Mouse (Mus musculus) midbrain, embryonic 14.5 days (tissue): ENCODE measurements at regions not wholly inside any gene's neighbourhood (a gene's known extent, or its start where the extent isn't known, plus 50 kb on each side); places are given as distances from the start of the nearest gene placed in this dataset.

ENCODE experiments used
- ATAC-seq: fragments of 200-750 bp; cut with Nextera tagmentation; 2 replicates; pipeline ENCODE4 v1.8.0; 2017; ENCODE audit warnings: moderate number of reproducible peaks, moderate library complexity; ENCODE audit not compliant: low FRiP score, low TSS enrichment
- DNase-seq: peaks from one replicate; pipeline ENCODE4 v3.0.0-alpha.2; 2015
- H3K27ac ChIP-seq: fragments of 300-500 bp; sonication (generic); replicated peaks from 2 replicates; pipeline ENCODE4 v1.5.1; 2014; ENCODE audit warnings: mild to moderate bottlenecking, low read depth, low read length, moderate library complexity
- H3K27me3 ChIP-seq: fragments of 300-500 bp; sonication (generic); 2 replicates; pipeline ENCODE4 v1.6.1; 2014; ENCODE audit warnings: low read length, control low read depth, mixed read lengths; ENCODE audit not compliant: control insufficient read depth, insufficient read depth
- H3K36me3 ChIP-seq: fragments of 300-500 bp; sonication (generic); 2 replicates; pipeline ENCODE4 v1.6.1; 2014; ENCODE audit warnings: low read length, control low read depth; ENCODE audit not compliant: control insufficient read depth, insufficient read depth
- H3K4me1 ChIP-seq: fragments of 300-500 bp; sonication (generic); 2 replicates; pipeline ENCODE4 v1.6.1; 2014; ENCODE audit warnings: mild to moderate bottlenecking, antibody characterized with exemption, low read length, control low read depth; ENCODE audit not compliant: control insufficient read depth, insufficient read depth
- H3K4me2 ChIP-seq: fragments of 300-500 bp; sonication (generic); 2 replicates; pipeline ENCODE4 v1.6.1; 2014; ENCODE audit warnings: mild to moderate bottlenecking, low read length, moderate library complexity
- H3K4me3 ChIP-seq: fragments of 300-500 bp; sonication (generic); replicated peaks from 2 replicates; pipeline ENCODE4 v1.5.1; 2014; ENCODE audit warnings: low read depth, low read length
- H3K9ac ChIP-seq: fragments of 300-500 bp; sonication (generic); replicated peaks from 2 replicates; pipeline ENCODE4 v1.6.1; 2014; ENCODE audit warnings: mild to moderate bottlenecking, low read length, moderate library complexity
- H3K9me3 ChIP-seq: fragments of 300-500 bp; sonication (generic); 2 replicates; pipeline ENCODE4 v1.6.1; 2016; ENCODE audit warnings: low read length, control low read depth, mixed read lengths; ENCODE audit not compliant: control insufficient read depth
- WGBS: fragments of 180-500 bp; shearing (Covaris S2); extraction: QIAGEN DNeasy Blood & Tissue Kit; methylation state at CpG from one replicate; pipeline ENCODE4 v1.1.7; 2014; 5-methylcytosine and 5-hydroxymethylcytosine counted together

DNA sequence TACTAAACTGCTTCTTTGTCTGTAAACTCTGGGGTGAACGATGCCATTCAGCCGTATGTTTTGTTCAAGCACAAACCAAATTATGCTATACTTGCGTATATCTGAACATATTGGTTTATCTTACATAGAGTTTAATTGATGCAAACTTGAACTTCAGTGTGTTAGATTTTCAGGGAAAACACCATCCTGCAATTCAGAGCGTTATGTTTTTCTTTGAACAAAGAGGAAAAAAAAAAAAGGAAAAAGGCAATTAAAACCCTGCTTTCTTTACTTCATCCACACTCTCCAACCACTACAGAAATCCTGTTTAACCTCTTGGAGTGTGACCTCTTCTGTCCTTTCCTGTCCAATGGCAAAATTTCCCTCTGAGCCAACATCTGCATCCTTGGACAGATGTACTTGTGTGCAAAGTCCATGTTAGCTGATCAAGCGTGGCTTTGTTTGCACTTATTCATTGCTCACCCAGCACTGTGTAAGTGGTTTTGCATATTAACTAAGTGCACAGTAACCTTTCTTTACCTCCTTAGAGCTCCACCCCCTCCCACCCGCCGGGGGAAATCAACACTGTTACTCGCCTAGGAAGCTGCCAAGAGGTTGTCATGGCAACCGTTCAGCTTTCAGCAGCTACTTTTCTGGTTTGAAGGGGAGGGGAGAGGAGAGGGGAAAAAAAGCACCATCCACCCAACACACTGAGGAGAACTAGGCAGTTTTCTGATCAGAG is 174.4 kb upstream of the Klf12 start:
- H3K27ac ChIP-seq, result peak overlapping the region; percentile 85
- DNase-seq (peak; percentile 98), ATAC-seq (peak; percentile 92)
- H3K27me3 ChIP-seq, result no peaks in the 10 kb centered on the region
- H3K9me3 ChIP-seq, result no peaks in the 10 kb centered on the region
- H3K9ac ChIP-seq, result no peak overlapping the region
- H3K4me2 ChIP-seq, result peak overlapping the region; percentile 53
- 5% methylated on average over 9 of the region's 9 CpGs for WGBS
- H3K4me1 ChIP-seq, result peaks cover 36% of the 10 kb centered on the region
- no peaks in the 10 kb centered on the region for H3K36me3 ChIP-seq
- no peak overlapping the region for H3K4me3 ChIP-seq

DNA sequence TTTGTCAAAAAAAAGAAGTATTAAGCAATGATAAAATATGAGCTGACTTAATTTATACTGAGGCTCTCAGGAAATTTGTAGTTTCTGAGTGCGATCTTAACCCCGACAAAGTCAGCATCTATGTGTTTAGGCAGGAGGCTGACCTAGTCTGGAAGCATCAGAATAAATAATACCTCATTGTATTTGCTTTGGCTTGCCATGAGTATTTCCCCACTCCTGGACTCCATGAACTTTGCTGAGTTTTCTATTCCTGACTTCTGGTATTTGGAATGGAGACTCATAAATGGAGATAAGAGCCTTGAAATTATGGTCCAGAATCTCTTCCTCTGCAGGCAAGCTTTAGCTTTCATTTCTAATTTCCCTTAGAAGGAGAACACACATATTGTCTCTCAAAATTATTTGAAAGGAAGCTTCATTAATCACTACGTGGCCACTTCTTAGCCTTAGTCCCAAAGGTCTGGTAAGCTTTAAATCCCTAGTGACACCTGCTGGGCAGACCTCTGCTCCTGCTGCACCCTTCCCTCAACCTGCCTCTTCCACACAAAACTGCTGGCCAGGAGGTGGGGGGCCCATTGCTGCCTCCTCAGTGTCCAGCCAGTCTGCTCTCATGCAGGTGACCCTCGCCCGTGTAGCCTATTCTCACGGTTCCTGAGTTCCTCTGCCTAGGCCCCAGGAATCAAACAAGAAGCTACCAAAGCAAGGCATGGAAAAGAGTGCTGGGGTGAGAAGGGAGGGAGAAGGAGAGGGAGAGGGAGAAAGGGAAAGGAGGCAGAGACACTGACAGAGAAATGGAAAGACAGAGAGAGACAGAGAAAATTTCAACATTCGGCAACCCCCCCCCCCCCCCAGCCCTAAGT is 173.6 kb upstream of the Klf12 start:
- Histone ChIP-seq H3K9ac (no peak overlapping the region), H3K4me2 (peak overlapping the region; percentile 53), H3K9me3 (no peaks in the 10 kb centered on the region), H3K36me3 (no peaks in the 10 kb centered on the region), H3K4me3 (no peak overlapping the region), H3K4me1 (peaks cover 36% of the 10 kb centered on the region), H3K27me3 (no peaks in the 10 kb centered on the region), H3K27ac (peak overlapping the region; percentile 85)
- ATAC-seq, result no peak
- DNase-seq, result peak; percentile 46
- WGBS, result 28% methylated on average over 7 of the region's 7 CpGs

DNA sequence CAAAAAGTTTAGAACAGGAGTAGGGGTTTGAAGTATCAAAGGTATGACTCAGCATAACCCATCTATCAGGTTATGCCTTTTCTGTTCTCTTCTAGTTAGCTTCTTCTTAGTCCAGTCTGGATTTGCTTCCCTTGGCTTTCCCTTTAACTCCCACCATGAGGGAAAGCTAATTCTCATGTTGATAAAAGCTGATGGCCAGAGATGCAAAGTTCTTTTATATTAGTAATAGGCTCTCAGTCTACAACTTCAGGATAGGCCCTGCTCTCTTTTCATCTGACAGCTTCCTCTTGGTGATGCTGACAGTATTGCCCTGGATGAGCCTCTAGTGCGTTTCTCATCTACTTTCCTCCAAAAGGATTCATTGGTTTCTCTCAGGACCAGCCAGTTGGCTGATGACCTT is 161.7 kb upstream of the Klf12 start:
- H3K4me3 ChIP-seq, result no peak overlapping the region
- no peaks in the 10 kb centered on the region for H3K36me3 ChIP-seq
- H3K9ac ChIP-seq, result no peak overlapping the region
- DNase-seq, result no peak
- no peaks in the 10 kb centered on the region for H3K9me3 ChIP-seq
- H3K4me1 ChIP-seq, result no peaks in the 10 kb centered on the region
- H3K27ac ChIP-seq, result no peak overlapping the region
- H3K4me2 ChIP-seq, result no peak overlapping the region
- ATAC-seq, result no peak
- no peaks in the 10 kb centered on the region for H3K27me3 ChIP-seq
- 85% methylated on average over 1 of the region's 1 CpGs for WGBS

DNA sequence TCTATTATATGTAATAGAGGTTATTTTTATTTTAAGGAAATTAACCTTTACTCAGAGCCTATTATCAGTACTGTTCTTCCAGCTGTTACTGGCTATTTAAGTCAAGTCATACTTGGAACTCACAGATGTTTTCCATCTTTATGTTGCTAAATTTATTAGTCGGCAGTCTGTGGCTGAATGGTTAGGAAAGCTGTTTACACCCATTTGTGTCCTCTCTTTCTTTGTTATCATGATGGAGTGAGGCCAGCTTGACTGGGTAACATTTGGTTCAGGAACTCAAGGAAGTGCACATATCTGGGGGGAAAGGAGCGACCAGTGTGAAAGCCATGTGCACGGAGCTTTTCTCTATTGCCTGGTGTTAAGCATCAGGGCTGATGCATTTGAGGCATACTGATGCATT is 160.4 kb upstream of the Klf12 start:
- DNase-seq (no peak), ATAC-seq (no peak)
- H3K9ac ChIP-seq, result no peak overlapping the region
- H3K9me3 ChIP-seq, result no peaks in the 10 kb centered on the region
- no peak overlapping the region for H3K4me2 ChIP-seq
- no peak overlapping the region for H3K4me3 ChIP-seq
- no peak overlapping the region for H3K27ac ChIP-seq
- WGBS, result 90% methylated on average over 3 of the region's 3 CpGs
- H3K36me3 ChIP-seq, result no peaks in the 10 kb centered on the region
- no peaks in the 10 kb centered on the region for H3K4me1 ChIP-seq
- no peaks in the 10 kb centered on the region for H3K27me3 ChIP-seq

DNA sequence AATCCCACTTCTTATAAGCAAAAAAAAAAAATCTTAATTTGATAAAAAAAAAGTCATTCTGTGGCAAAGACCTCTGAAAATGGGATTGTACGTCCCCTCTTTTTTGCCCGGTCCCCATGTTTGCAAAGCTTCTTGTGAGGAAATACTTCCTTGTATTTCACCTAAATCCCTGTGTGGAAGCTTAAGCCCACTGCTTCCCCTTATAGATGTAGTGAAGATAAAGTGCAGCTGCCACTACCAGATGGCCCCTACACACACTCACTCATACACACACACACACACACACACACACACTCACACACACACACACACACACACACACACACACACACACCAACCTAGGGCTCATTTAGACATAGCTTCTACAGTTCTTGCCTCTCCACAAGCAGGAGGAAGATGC is 159.6 kb upstream of the Klf12 start:
- Histone ChIP-seq H3K27me3 (no peaks in the 10 kb centered on the region), H3K36me3 (no peaks in the 10 kb centered on the region), H3K9ac (no peak overlapping the region), H3K9me3 (no peaks in the 10 kb centered on the region), H3K4me1 (no peaks in the 10 kb centered on the region), H3K4me3 (no peak overlapping the region), H3K4me2 (no peak overlapping the region), H3K27ac (no peak overlapping the region)
- DNase-seq (no peak), ATAC-seq (no peak)
- 73% methylated on average over 2 of the region's 2 CpGs for whole genome bisulfite sequencing

DNA sequence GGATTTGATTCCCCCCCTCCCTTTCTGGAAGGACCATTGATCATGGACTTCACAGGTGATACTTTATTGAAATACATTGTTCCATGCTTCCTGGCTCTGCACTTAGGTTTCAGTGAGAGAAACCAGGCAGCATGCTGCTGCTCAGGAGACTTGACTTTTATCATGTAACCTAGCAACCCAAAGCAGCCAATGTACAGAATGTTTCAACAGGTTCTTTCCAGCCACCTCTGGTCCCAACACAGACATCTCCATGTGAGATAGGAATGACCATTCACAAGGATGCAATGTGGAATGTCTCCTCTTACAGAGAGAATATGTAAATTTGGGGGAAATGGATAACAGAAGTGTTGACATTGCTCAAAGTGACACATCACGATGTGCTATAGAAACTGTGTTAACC is 153.1 kb upstream of the Klf12 start:
- ATAC-seq (no peak), DNase-seq (no peak)
- no peak overlapping the region for H3K27ac ChIP-seq
- H3K9ac ChIP-seq, result no peak overlapping the region
- 88% methylated on average over 1 of the region's 1 CpGs for WGBS
- H3K9me3 ChIP-seq, result no peaks in the 10 kb centered on the region
- H3K4me1 ChIP-seq, result no peaks in the 10 kb centered on the region
- no peak overlapping the region for H3K4me2 ChIP-seq
- H3K27me3 ChIP-seq, result no peaks in the 10 kb centered on the region
- no peak overlapping the region for H3K4me3 ChIP-seq
- no peaks in the 10 kb centered on the region for H3K36me3 ChIP-seq

DNA sequence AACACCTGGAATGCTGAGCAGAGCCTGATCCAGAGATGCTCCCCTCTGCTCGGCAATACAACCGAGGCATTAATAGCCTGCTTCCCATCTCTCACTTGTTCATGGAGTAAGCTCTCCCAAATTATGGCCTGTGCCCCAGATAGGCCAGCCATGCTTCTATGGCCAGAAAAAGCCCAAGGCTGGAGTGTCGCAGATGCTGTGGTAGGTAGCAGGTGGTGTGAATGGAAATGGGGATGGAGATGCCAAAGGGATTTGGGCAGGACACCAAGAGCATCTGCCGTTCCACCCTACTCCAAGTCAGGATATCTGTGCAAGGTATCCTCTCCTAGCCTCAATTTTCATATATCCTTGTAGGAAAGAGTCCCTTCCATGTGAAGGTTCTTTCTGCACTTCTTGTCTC is 145.2 kb upstream of the Klf12 start:
- 92% methylated on average over 4 of the region's 4 CpGs for WGBS
- ATAC-seq, result no peak
- Histone ChIP-seq H3K36me3 (no peaks in the 10 kb centered on the region), H3K4me2 (no peak overlapping the region), H3K27me3 (no peaks in the 10 kb centered on the region), H3K9ac (no peak overlapping the region), H3K4me3 (no peak overlapping the region), H3K27ac (no peak overlapping the region), H3K9me3 (no peaks in the 10 kb centered on the region), H3K4me1 (no peaks in the 10 kb centered on the region)
- DNase-seq, result no peak

DNA sequence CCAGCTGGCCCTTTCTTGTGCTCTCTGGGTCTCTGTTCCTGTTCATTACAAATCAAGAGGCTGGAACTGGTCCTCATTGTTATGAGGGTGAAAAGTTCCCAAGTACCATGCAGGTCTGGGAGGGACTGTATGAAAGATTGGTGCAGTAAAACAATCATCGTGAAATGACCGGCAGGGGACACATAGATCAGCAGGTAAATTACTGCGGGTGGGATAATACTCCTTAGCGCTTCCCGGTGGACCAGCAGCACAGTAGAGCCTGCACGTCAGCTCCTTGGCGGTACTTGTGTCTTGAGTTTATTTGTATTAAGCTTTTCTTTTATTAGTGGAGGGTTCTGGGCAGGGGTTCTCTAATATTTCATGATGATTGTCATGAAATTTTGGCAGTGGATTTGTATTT is 141.9 kb upstream of the Klf12 start:
- Histone ChIP-seq H3K4me3 (no peak overlapping the region), H3K4me2 (no peak overlapping the region), H3K36me3 (no peaks in the 10 kb centered on the region), H3K4me1 (no peaks in the 10 kb centered on the region), H3K9ac (no peak overlapping the region), H3K27ac (no peak overlapping the region), H3K27me3 (no peaks in the 10 kb centered on the region), H3K9me3 (no peaks in the 10 kb centered on the region)
- DNase-seq, result no peak
- 90% methylated on average over 7 of the region's 7 CpGs for WGBS
- ATAC-seq, result no peak

DNA sequence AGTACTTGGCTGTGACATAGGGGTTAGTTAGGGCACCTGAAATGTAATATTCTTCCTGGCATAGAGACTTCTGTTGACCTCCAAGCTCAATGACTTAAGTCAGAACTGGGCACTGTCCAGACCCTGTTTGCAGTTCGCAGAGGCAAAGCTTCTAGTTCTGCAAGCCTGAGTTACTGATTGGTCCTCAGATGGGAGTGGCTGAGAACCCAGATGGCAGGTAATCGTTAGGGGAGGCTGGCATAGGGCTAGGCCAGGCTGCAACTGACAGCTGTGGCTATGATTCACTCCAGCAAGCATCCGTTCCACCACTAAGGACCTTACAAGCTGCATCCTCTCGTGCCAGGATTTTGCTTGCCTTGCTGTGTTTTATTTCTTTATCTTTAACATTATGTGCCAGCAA is 139.3 kb upstream of the Klf12 start:
- no peak overlapping the region for H3K4me3 ChIP-seq
- H3K9me3 ChIP-seq, result no peaks in the 10 kb centered on the region
- DNase-seq (no peak), ATAC-seq (no peak)
- H3K27me3 ChIP-seq, result no peaks in the 10 kb centered on the region
- no peaks in the 10 kb centered on the region for H3K36me3 ChIP-seq
- WGBS, result 77% methylated on average over 4 of the region's 4 CpGs
- no peak overlapping the region for H3K9ac ChIP-seq
- H3K27ac ChIP-seq, result no peak overlapping the region
- no peaks in the 10 kb centered on the region for H3K4me1 ChIP-seq
- H3K4me2 ChIP-seq, result no peak overlapping the region
